Mouse (Mus musculus) liver, embryonic 16.5 days (tissue): ENCODE measurements around the gene Lin52. TPM values are rescaled to one million over a fixed set of nuclear protein-coding genes. Genes with fewer than 3 reads are reported as not detected.

ENCODE experiments used
- ATAC-seq: fragments of 200-750 bp; cut with Nextera tagmentation; 2 replicates; pipeline ENCODE4 v1.8.0; 2017; ENCODE audit warnings: low read depth, mild to moderate bottlenecking, moderate number of reproducible peaks, moderate library complexity
- H3K27ac ChIP-seq: fragments of 300-500 bp; sonication (generic); 2 replicates; pipeline ENCODE4 v1.5.1; 2014; ENCODE audit warnings: mild to moderate bottlenecking, low read length
- H3K27me3 ChIP-seq: fragments of 300-500 bp; sonication (generic); 2 replicates; pipeline ENCODE4 v1.6.1; 2014; ENCODE audit warnings: low read depth, low read length, mixed read lengths; ENCODE audit not compliant: control insufficient read depth, insufficient read depth
- H3K36me3 ChIP-seq: fragments of 300-500 bp; sonication (generic); 2 replicates; pipeline ENCODE4 v1.6.1; 2014; ENCODE audit warnings: mild to moderate bottlenecking; ENCODE audit not compliant: control insufficient read depth, insufficient read depth
- H3K4me1 ChIP-seq: fragments of 300-500 bp; sonication (generic); 2 replicates; pipeline ENCODE4 v1.6.1; 2014; ENCODE audit warnings: low read depth, low read length, mixed read lengths; ENCODE audit not compliant: control insufficient read depth
- H3K4me2 ChIP-seq: fragments of 300-500 bp; sonication (generic); 2 replicates; pipeline ENCODE4 v1.6.1; 2014; ENCODE audit warnings: low read depth, low read length, mixed read lengths
- H3K4me3 ChIP-seq: fragments of 300-500 bp; sonication (generic); 2 replicates; pipeline ENCODE4 v1.5.1; 2014; ENCODE audit warnings: low read depth, mild to moderate bottlenecking, low read length
- H3K9ac ChIP-seq: fragments of 300-500 bp; sonication (generic); 2 replicates; pipeline ENCODE4 v1.6.1; 2014; ENCODE audit warnings: low read depth, low read length
- H3K9me3 ChIP-seq: fragments of 300-500 bp; sonication (generic); replicated peaks from 2 replicates; pipeline ENCODE4 v1.6.1; 2016; ENCODE audit warnings: low read length; ENCODE audit not compliant: control insufficient read depth
- WGBS: fragments of 180-500 bp; shearing (Covaris S2); extraction: QIAGEN DNeasy Blood & Tissue Kit; methylation state at CpG from one replicate; pipeline ENCODE4 v1.1.7; 2014; ENCODE audit not compliant: insufficient replicate concordance; 5-methylcytosine and 5-hydroxymethylcytosine counted together
- polyA plus RNA-seq: library from polyadenylated mRNA; unstranded; fragments of >200 nt; fragmentation: Nextera tagmentation; extraction: Ambion mirVana; gene quantifications from 2 replicates; pipeline ENCODE4 v1.2.1, GENCODE M21; 2015

The Lin52 gene
- polyA plus RNA-seq, 1 experiment from 2014 or later, result 10.7 TPM

DNA sequence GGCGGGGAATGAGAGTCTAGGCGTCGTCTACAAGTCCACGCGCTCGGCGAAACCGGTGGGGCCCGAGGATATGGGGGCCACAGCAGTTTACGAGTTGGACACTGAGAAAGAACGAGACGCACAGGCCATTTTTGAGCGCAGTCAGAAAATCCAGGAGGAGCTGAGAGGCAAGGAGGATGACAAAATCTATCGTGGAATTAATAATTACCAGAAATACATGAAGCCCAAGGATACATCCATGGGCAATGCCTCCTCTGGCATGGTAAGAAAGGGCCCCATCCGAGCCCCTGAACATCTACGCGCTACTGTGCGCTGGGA lies 33.7 kb upstream of the Lin52 start:
- Histone ChIP-seq H3K9ac (peak overlapping the region; percentile 84), H3K4me2 (peak overlapping the region; percentile 70), H3K27me3 (no peaks in the 10 kb centered on the region), H3K27ac (peak overlapping the region; percentile 94), H3K4me1 (peaks cover 7% of the 10 kb centered on the region), H3K36me3 (no peaks in the 10 kb centered on the region), H3K9me3 (no peaks in the 10 kb centered on the region), H3K4me3 (peak overlapping the region; percentile 77)
- ATAC-seq, result no peak
- 34% methylated on average over 18 of the region's 18 CpGs for WGBS

GRCm38 (mm10) chr12:84423990-84424389 lies 27.2 kb upstream of the Lin52 start:
- no peak overlapping the region for H3K9ac ChIP-seq
- H3K4me3 ChIP-seq, result no peak overlapping the region
- no peaks in the 10 kb centered on the region for H3K9me3 ChIP-seq
- no peak for ATAC-seq
- 51% methylated on average over 3 of the region's 3 CpGs for WGBS
- H3K27me3 ChIP-seq, result no peaks in the 10 kb centered on the region
- H3K36me3 ChIP-seq, result no peaks in the 10 kb centered on the region
- H3K27ac ChIP-seq, result no peak overlapping the region
- no peaks in the 10 kb centered on the region for H3K4me1 ChIP-seq
- H3K4me2 ChIP-seq, result no peak overlapping the region

GRCm38 (mm10) chr12:84429825-84430224 lies 21.4 kb upstream of the Lin52 start:
- no peaks in the 10 kb centered on the region for H3K27me3 ChIP-seq
- 79% methylated on average over 2 of the region's 2 CpGs for WGBS
- no peaks in the 10 kb centered on the region; the same call in 1 of the 2 replicates for H3K36me3 ChIP-seq
- no peaks in the 10 kb centered on the region for H3K9me3 ChIP-seq
- no peak overlapping the region for H3K9ac ChIP-seq
- no peaks in the 10 kb centered on the region for H3K4me1 ChIP-seq
- ATAC-seq, result no peak
- H3K27ac ChIP-seq, result no peak overlapping the region
- H3K4me3 ChIP-seq, result no peak overlapping the region
- H3K4me2 ChIP-seq, result no peak overlapping the region

DNA sequence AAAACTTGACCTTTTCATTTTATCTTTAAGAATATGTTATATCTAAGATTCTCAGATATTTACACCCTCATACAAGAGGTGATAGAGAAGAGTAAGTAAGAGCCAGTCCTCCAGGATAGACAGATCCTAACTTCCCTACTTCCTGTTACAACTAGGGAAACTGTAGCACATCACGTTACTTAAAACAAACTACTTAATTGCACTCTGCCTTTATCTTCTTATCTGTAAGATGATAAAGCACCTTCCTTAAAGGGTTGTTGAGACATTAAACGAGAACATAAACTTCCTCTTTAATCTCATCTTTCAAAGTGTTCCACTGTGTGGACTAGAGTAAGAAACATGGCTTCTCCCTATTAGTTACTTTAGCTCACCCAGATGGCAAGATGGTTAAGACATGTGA lies 12.5 kb upstream of the Lin52 start:
- Histone ChIP-seq H3K36me3 (no peaks in the 10 kb centered on the region; the same call in none of the 2 replicates), H3K4me1 (no peaks in the 10 kb centered on the region), H3K4me2 (no peak overlapping the region)

GRCm38 (mm10) chr12:84442526-84442925 lies 8.7 kb upstream of the Lin52 start:
- Histone ChIP-seq H3K27me3 (no peaks in the 10 kb centered on the region; the same call in 1 of the 2 replicates), H3K9me3 (no peaks in the 10 kb centered on the region), H3K36me3 (no peaks in the 10 kb centered on the region; the same call in none of the 2 replicates), H3K4me3 (no peak overlapping the region), H3K9ac (no peak overlapping the region), H3K4me2 (no peak overlapping the region), H3K4me1 (no peaks in the 10 kb centered on the region), H3K27ac (no peak overlapping the region)
- no peak for ATAC-seq
- 59% methylated on average over 4 of the region's 4 CpGs for WGBS

More for the DNA sequence above, 12.5 kb upstream of the Lin52 start:
- Histone ChIP-seq H3K9me3 (no peaks in the 10 kb centered on the region), H3K9ac (no peak overlapping the region), H3K27me3 (no peaks in the 10 kb centered on the region), H3K4me3 (no peak overlapping the region), H3K27ac (no peak overlapping the region)
- 41% methylated on average over 2 of the region's 2 CpGs for WGBS
- no peak for ATAC-seq

GRCm38 (mm10) chr12:84447386-84447785 lies 3.8 kb upstream of the Lin52 start:
- Histone ChIP-seq H3K4me1 (peaks cover 5% of the 10 kb centered on the region), H3K9me3 (no peaks in the 10 kb centered on the region), H3K4me2 (no peak overlapping the region), H3K27ac (no peak overlapping the region), H3K27me3 (no peaks in the 10 kb centered on the region; the same call in 1 of the 2 replicates), H3K9ac (no peak overlapping the region), H3K36me3 (no peaks in the 10 kb centered on the region), H3K4me3 (no peak overlapping the region)
- 58% methylated on average over 1 of the region's 1 CpGs for WGBS
- ATAC-seq, result no peak

GRCm38 (mm10) chr12:84448181-84448580 lies 3.0 kb upstream of the Lin52 start:
- no peak overlapping the region for H3K27ac ChIP-seq
- no peak overlapping the region for H3K4me3 ChIP-seq
- no peak overlapping the region for H3K4me2 ChIP-seq
- 63% methylated on average over 6 of the region's 6 CpGs for WGBS
- H3K36me3 ChIP-seq, result no peaks in the 10 kb centered on the region
- peaks cover 13% of the 10 kb centered on the region for H3K4me1 ChIP-seq
- ATAC-seq, result no peak
- no peaks in the 10 kb centered on the region for H3K9me3 ChIP-seq
- no peak overlapping the region for H3K9ac ChIP-seq
- no peaks in the 10 kb centered on the region; the same call in 1 of the 2 replicates for H3K27me3 ChIP-seq

DNA sequence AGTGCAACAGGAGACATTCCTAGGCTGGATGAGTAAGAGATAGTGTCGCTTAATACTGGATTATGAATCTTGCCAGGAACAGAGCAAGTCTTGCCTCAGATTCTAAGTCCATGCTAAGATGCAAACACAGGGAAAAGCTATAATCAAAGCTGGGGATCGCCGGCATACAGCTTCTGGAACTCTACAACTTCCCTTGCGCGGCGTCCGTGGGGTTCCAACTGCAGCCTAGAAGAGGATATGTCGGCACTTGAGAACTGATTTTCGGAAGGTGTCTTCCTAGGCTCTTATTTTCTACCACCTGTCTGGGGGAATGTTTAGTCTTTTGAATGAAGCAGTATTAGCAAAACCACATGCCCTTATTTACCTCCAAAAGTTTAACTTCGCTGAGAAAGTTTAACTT lies 1.3 kb upstream of the Lin52 start:
- Histone ChIP-seq H3K4me3 (peak overlapping the region; percentile 91), H3K27ac (peak overlapping the region; percentile 87), H3K9me3 (no peaks in the 10 kb centered on the region), H3K4me1 (peaks cover 22% of the 10 kb centered on the region), H3K9ac (peak overlapping the region; percentile 76), H3K27me3 (no peaks in the 10 kb centered on the region; the same call in 1 of the 2 replicates), H3K4me2 (peak overlapping the region; percentile 76), H3K36me3 (no peaks in the 10 kb centered on the region)
- ATAC-seq, result no peak
- 52% methylated on average over 10 of the region's 10 CpGs for WGBS

DNA sequence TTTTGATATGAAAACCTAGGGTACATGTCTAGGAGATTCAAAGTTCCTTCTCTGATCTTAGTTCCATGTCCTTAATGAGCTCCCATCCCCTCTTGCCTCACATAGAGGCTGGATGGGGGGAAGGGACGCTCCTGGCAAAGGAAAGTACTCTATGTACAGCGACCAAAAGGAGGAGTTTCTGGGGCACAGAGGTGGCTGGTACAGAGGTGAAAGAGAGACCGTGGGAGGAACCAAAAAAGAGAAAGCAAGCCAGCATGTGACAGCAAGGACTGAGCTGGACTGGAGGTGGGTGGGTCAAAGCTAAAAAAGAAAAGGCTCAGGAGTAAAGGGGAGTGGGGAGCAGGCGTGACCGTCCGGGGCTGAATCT lies 888 bp upstream of the Lin52 start:
- ATAC-seq, result 0 out of 2 replicates have a peak, but pooled peaks have one; percentile 0

More for the DNA sequence above, 888 bp upstream of the Lin52 start:
- H3K9ac ChIP-seq, result peak overlapping the region; percentile 76
- H3K9me3 ChIP-seq, result no peaks in the 10 kb centered on the region
- H3K4me3 ChIP-seq, result peak overlapping the region; percentile 91
- H3K4me1 ChIP-seq, result peaks cover 22% of the 10 kb centered on the region
- peak overlapping the region; percentile 87 for H3K27ac ChIP-seq
- H3K36me3 ChIP-seq, result no peaks in the 10 kb centered on the region
- no peaks in the 10 kb centered on the region; the same call in 1 of the 2 replicates for H3K27me3 ChIP-seq
- H3K4me2 ChIP-seq, result peak overlapping the region; percentile 76
- WGBS, result 0% methylated on average over 6 of the region's 6 CpGs
